Mouse (Mus musculus): ENCODE data around the gene Dennd4a.

Gene Dennd4a

GRCm38 (mm10) chr9:64925771-64926170 lies 114.6 kb downstream of the Dennd4a start:
- DNase-seq = no peak

GRCm38 (mm10) chr9:64926201-64926991 lies 115.3 kb downstream of the Dennd4a start:
- DNase-seq = peak; percentile 87

GRCm38 (mm10) chr9:64930256-64930655 lies 119.1 kb downstream of the Dennd4a start:
- no peak for DNase-seq

GRCm38 (mm10) chr9:64931751-64932610 lies 120.8 kb downstream of the Dennd4a start:
- DNase-seq = no peak

DNA sequence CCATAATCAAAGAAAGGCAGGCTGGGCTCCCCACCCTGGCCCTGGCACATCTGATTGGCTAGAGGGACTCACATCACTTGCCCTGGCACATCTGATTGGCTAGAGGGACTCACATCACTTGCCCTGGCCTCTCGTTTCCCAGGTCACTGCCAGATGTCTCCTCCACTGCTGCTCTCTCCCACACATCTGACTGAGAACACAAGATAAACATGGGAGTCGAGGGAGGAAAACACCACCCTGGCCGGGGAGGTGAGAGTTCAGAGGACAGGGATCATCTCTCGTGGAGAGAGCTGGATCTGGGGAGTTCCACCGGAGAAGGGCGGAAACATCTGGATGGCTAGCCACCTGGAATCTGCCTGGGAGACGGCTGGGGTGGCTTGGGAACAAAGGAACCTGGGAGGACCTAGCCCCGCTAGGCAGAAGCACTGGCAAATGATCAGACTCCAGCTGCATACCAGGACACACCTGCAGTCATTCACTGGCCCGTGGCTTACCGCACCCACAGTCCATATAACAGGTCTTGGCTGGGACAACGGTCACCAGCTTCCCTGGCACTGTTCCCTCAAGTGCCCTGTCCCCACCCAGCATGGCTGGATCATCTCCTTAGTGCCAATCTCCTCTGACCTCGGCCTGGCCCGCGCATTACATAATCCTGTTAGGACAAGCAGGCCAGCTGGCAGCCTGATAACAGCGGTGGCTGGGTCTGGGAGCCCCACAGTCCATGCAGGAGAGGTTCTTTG lies 123.0 kb downstream of the Dennd4a start:
- DNase-seq = no peak

DNA sequence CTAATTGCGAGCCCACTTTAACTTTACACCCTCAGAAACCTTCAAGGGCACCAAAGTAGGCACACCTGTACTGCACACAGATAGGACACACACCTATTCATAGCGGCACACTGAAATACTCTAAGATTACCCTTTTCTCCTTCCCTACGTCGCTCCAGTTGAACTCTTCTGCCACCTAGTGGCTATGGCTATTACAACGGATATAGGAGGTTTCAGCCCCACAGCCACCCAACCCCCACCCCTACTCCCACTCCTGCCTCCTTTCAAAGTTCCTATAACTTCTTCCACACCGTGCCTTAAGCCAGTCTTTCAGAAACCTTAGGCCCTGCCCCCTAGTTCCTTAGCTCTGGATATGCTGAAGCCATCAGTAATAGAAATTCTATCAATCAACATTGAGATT lies 125.4 kb downstream of the Dennd4a start:
- DNase-seq = peak; percentile 65

DNA sequence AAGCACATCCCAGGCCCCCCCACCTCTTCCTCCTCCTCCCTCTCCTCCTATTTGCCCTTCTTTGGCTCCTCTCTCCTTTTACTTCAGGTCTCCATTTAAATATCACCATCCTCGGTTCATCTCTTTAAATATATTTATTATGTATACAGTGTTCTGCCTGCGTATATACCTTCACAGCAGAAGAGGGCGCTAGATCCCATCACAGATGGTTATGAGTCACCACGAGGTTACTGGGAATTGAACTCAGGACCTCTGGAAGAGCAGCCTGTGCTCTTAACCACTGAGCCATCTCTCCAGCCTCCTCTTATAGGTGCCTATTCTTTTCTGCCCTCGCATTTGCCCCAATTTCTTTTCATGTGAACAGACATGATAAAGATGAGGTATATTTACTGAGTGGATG lies 126.4 kb downstream of the Dennd4a start:
- DNase-seq = no peak

DNA sequence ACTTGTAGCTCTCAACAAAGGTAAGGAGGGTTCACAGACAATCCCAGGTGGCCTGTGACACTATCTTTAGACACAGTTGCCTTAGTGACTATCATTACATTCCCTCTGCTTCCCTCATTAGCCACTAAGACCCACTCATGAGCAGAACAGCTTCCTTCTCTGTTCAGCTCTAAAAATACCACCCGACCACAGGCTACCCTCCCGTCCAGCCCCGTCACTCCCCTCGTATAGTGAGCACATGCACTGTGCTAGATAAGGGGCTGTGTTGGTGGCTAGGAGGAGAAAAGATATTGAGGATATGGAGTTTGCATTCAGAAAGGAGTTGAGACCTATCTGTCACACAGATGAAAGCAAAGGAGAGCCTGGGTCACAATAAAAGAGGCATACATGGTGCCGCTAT lies 127.4 kb downstream of the Dennd4a start:
- no peak for DNase-seq

- no peak for DNase-seq
Measured at GRCm38 (mm10) chr9:64939281-64939680, 128.1 kb downstream of the Dennd4a start.

- DNase-seq = no peak
Measured at GRCm38 (mm10) chr9:64939790-64940189, 128.7 kb downstream of the Dennd4a start.

DNA sequence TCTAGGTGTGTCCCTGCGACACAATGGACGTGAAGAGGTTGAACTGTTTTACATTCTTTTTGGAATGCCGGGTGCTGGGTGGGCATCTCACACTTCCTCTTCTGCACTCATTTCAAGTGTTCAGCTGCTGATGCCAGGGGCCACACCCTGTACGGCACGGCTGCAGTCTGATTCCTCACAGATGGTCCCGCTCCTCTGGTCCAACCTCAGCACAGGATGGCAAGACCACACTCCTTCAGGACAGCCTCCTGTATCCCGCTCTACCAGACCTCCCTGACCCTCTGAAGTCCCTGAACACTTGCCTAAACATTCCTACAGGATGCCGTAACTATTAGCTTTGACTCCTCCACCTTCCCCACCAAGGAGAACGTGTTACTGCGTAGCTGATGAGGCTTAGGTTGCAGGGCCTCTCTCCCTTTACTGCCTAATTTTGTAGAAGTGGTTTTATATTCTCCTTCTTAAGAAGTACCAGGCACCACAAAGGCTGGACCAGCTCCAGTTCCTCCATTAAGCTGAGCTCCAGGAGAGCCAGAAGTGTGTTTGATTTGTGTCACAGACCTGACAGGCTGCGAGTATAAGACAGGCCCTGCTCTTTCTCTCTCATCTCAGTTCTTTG lies 129.7 kb downstream of the Dennd4a start:
- no peak for DNase-seq

DNA sequence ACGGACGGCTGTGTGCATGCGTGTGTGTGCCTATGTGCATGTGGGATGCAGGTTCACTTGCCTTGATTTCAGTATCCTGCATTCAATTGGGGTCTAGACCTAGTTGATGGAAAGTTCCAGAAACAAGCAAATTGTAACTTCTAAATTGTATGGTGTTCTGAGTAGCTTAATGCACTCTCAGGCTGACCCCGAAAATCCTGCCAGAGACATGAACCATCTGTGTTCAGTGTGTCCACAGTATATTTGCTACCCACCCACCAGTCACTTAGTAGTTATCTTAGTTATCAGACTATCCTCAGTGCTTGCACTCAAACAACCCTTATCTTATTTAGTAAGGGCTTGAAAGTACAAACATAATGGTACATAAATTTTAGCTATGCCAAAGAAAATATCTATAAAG lies 130.5 kb downstream of the Dennd4a start:
- no peak for DNase-seq

- DNase-seq = no peak
Measured at GRCm38 (mm10) chr9:64943997-64944396, 132.9 kb downstream of the Dennd4a start.

- no peak for DNase-seq
Measured at GRCm38 (mm10) chr9:64947483-64948095, 136.4 kb downstream of the Dennd4a start.

GRCm38 (mm10) chr9:64951161-64951657 lies 140.1 kb downstream of the Dennd4a start, which contains the start of gene Slc24a1:
Gene Slc24a1, minus strand, starts transcription at chr9:64951607.
- no peak for DNase-seq

GRCm38 (mm10) chr9:64952055-64952454 lies 140.9 kb downstream of the Dennd4a start:
- DNase-seq = no peak

DNA sequence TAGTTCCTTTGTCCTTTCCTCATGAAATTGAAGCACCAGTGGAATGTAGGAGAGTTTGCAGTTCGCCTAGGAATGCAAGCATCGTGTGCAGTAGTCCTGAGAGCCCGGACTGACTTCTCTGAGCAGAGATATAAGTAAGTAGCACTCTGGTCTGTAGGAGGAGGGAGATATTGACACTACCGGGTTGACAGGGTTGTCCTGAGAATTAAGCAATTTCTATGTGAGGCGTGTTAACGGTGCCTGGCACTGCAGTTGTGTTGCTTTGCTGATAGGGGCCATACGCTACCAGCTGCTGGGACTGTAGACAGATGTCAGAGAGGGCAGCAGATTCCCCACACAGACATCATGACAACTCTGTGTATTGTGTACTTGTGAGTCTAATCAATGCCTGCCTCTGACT lies 142.1 kb downstream of the Dennd4a start:
- no peak for DNase-seq

GRCm38 (mm10) chr9:64956337-64956736 lies 145.2 kb downstream of the Dennd4a start:
- no peak for DNase-seq

- DNase-seq = no peak
Measured at GRCm38 (mm10) chr9:64957276-64957675, 146.1 kb downstream of the Dennd4a start.

- DNase-seq = peak; percentile 94
Measured at GRCm38 (mm10) chr9:64960117-64960977, 149.2 kb downstream of the Dennd4a start, which contains the start of gene Ints14. Gene Ints14, plus strand, starts transcription at chr9:64960905.

GRCm38 (mm10) chr9:64960978-64961320 lies 149.8 kb downstream of the Dennd4a start:
- no peak for DNase-seq
